Mouse (Mus musculus) CH12.LX (cell line): ENCODE results near the gene Cers6. TPM values are rescaled to one million over a fixed set of nuclear protein-coding genes. Genes with fewer than 3 reads are reported as not detected.

Experiments
- DNase-seq: peaks from one replicate; pipeline ENCODE4 v3.0.0-alpha.2; 2013; ENCODE audit errors: extremely low read depth
- H3K27ac ChIP-seq: 2 replicates; pipeline ENCODE4 v1.5.1; 2012; ENCODE audit warnings: low read depth, mild to moderate bottlenecking, control low read depth, moderate library complexity; ENCODE audit not compliant: insufficient read depth
- H3K27me3 ChIP-seq: replicated peaks from 2 replicates; pipeline ENCODE3; 2012; ENCODE audit warnings: inconsistent platforms
- H3K36me3 ChIP-seq, 2 experiments: replicated peaks in 1 of 2; 2 replicates each; pipeline versions ENCODE3 to v1.6.1; 2012; ENCODE audit warnings: inconsistent platforms in 1 of 2, low read length in 1 of 2, mild to moderate bottlenecking in 1 of 2, mixed read lengths in 1 of 2, moderate library complexity in 1 of 2; ENCODE audit not compliant: control insufficient read depth in 1 of 2, insufficient read depth in 1 of 2
- H3K4me1 ChIP-seq, 2 experiments: 2 replicates each; pipeline ENCODE4 v1.6.1; 2012; ENCODE audit warnings: inconsistent platforms in 1 of 2, moderate library complexity in 1 of 2; ENCODE audit not compliant: insufficient read depth in 2 of 2, control insufficient read depth in 1 of 2
- H3K4me2 ChIP-seq: 2 replicates; pipeline ENCODE4 v1.6.1; 2012; ENCODE audit warnings: low read depth, mild to moderate bottlenecking, control low read depth; ENCODE audit not compliant: poor library complexity, insufficient read depth, severe bottlenecking
- H3K4me3 ChIP-seq, 3 experiments: fragments of 150-350 bp in 1 of 3; sonication (generic) in 1 of 3; replicated peaks in 1 of 3; 2 replicates each; pipeline versions ENCODE3 to v1.5.1; 2011 to 2012; ENCODE audit warnings: low read depth in 2 of 3, low read length in 2 of 3, mild to moderate bottlenecking in 2 of 3, moderate library complexity in 2 of 3, control low read depth in 1 of 3, improper control_type of control experiment in 1 of 3, inconsistent platforms in 1 of 3, mixed read lengths in 1 of 3; ENCODE audit not compliant: poor library complexity in 1 of 3
- H3K79me2 ChIP-seq: replicated peaks from 2 replicates; pipeline ENCODE4 v1.6.1; 2012; ENCODE audit warnings: mild to moderate bottlenecking, moderate library complexity; ENCODE audit not compliant: control insufficient read depth, poor library complexity, insufficient read depth, severe bottlenecking; ENCODE audit errors: extremely low read depth
- H3K9ac ChIP-seq: 2 replicates; pipeline ENCODE4 v1.6.1; 2012; ENCODE audit warnings: low read depth, mild to moderate bottlenecking, control low read depth, moderate library complexity; ENCODE audit not compliant: insufficient read depth
- H3K9me3 ChIP-seq: replicated peaks from 2 replicates; pipeline ENCODE3; 2012; ENCODE audit warnings: low read length, inconsistent platforms, mixed read lengths
- BHLHE40 ChIP-seq: IDR thresholded peaks from 2 replicates; pipeline ENCODE4 v1.6.1; 2011; ENCODE audit warnings: mild to moderate bottlenecking, low read depth, low read length, improper control_type of control experiment
- E2F4 ChIP-seq: IDR thresholded peaks from 2 replicates; pipeline ENCODE4 v1.6.1; 2011; ENCODE audit warnings: low read depth, low read length, improper control_type of control experiment; ENCODE audit not compliant: insufficient replicate concordance
- ELF1 ChIP-seq: IDR thresholded peaks from 2 replicates; pipeline ENCODE4 v1.6.1; 2014; ENCODE audit warnings: low read depth, mild to moderate bottlenecking, inconsistent platforms, low read length, improper control_type of control experiment
- EP300 ChIP-seq: IDR thresholded peaks from 2 replicates; pipeline ENCODE4 v1.6.1; 2011; ENCODE audit warnings: low read length, improper control_type of control experiment
- GABPA ChIP-seq: IDR thresholded peaks from 2 replicates; pipeline ENCODE4 v1.6.1; 2012; ENCODE audit warnings: low read depth, low read length, improper control_type of control experiment, inconsistent platforms; ENCODE audit not compliant: insufficient replicate concordance
- JUN ChIP-seq: IDR thresholded peaks from 2 replicates; pipeline ENCODE4 v1.6.1; 2011; ENCODE audit warnings: low read depth, mild to moderate bottlenecking, low read length, improper control_type of control experiment, moderate library complexity; ENCODE audit not compliant: insufficient read depth
- JUND ChIP-seq: conservative IDR thresholded peaks from 2 replicates; pipeline ENCODE4 v1.6.1; 2011; ENCODE audit warnings: low read depth, low read length, improper control_type of control experiment
- KAT2A ChIP-seq: IDR thresholded peaks from 2 replicates; pipeline ENCODE4 v1.6.1; 2012; ENCODE audit warnings: low read length, improper control_type of control experiment, inconsistent platforms; ENCODE audit not compliant: insufficient replicate concordance
- MAFK ChIP-seq: IDR thresholded peaks from 2 replicates; pipeline ENCODE4 v1.6.1; 2011; ENCODE audit warnings: low read length, improper control_type of control experiment; ENCODE audit not compliant: insufficient replicate concordance
- MAX ChIP-seq: IDR thresholded peaks from 2 replicates; pipeline ENCODE4 v1.6.1; 2011; ENCODE audit warnings: low read length, improper control_type of control experiment
- MEF2A ChIP-seq: IDR thresholded peaks from 2 replicates; pipeline ENCODE4 v1.6.1; 2014; ENCODE audit warnings: low read depth, mild to moderate bottlenecking, inconsistent platforms, low read length, improper control_type of control experiment, borderline replicate concordance
- MXI1 ChIP-seq: IDR thresholded peaks from 2 replicates; pipeline ENCODE4 v1.6.1; 2011; ENCODE audit warnings: mild to moderate bottlenecking, low read depth, low read length, improper control_type of control experiment
- NELFE ChIP-seq: IDR thresholded peaks from 2 replicates; pipeline ENCODE4 v1.6.1; 2011; ENCODE audit warnings: low read depth, low read length, improper control_type of control experiment
- NRF1 ChIP-seq: IDR thresholded peaks from 2 replicates; pipeline ENCODE4 v1.6.1; 2014; ENCODE audit warnings: low read depth, mild to moderate bottlenecking, inconsistent platforms, low read length, improper control_type of control experiment, moderate library complexity
- PAX5 ChIP-seq: IDR thresholded peaks from 2 replicates; pipeline ENCODE4 v1.6.1; 2012; ENCODE audit warnings: low read length, inconsistent platforms, mixed read lengths
- RCOR1 ChIP-seq: conservative IDR thresholded peaks from 2 replicates; pipeline ENCODE4 v1.6.1; 2012; ENCODE audit warnings: low read depth, mild to moderate bottlenecking, inconsistent platforms, low read length, improper control_type of control experiment
- SIN3A ChIP-seq: IDR thresholded peaks from 2 replicates; pipeline ENCODE4 v1.6.1; 2012; ENCODE audit warnings: low read length, improper control_type of control experiment, inconsistent platforms
- SMC3 ChIP-seq: IDR thresholded peaks from 2 replicates; pipeline ENCODE4 v1.6.1; 2011; ENCODE audit warnings: low read depth, low read length, improper control_type of control experiment
- TBP ChIP-seq: conservative IDR thresholded peaks from 2 replicates; pipeline ENCODE4 v1.6.1; 2011; ENCODE audit warnings: low read depth, low read length, improper control_type of control experiment
- UBTF ChIP-seq: IDR thresholded peaks from 2 replicates; pipeline ENCODE4 v1.6.1; 2012; ENCODE audit warnings: low read depth, mild to moderate bottlenecking, inconsistent platforms, low read length, improper control_type of control experiment, moderate library complexity
- USF1 ChIP-seq: IDR thresholded peaks from 2 replicates; pipeline ENCODE4 v1.6.1; 2014; ENCODE audit warnings: low read depth, mild to moderate bottlenecking, inconsistent platforms, low read length, improper control_type of control experiment
- ZC3H11A ChIP-seq: IDR thresholded peaks from 2 replicates; pipeline ENCODE4 v1.6.1; 2012; ENCODE audit warnings: low read depth, mild to moderate bottlenecking, inconsistent platforms, low read length, improper control_type of control experiment
- ZMIZ1 ChIP-seq: IDR thresholded peaks from 2 replicates; pipeline ENCODE4 v1.6.1; 2012; ENCODE audit warnings: low read depth, mild to moderate bottlenecking, inconsistent platforms, low read length, improper control_type of control experiment
- ZNF384 ChIP-seq: IDR thresholded peaks from 2 replicates; pipeline ENCODE4 v1.6.1; 2012; ENCODE audit warnings: low read depth, low read length, improper control_type of control experiment, inconsistent platforms
- dilution Hi-C: fragments of 300-500 bp; cut with MboI; formaldehyde crosslinking; loops from 2 replicates; pipeline ENCODE4 v1.14.3; 2020; ENCODE audit warnings: low sequenced_read_pairs; ENCODE audit not compliant: extremely low pct_unique_long_range_greater_than_20kb, extremely low pct_ligation_motif_present
- in situ Hi-C: fragments of 300-500 bp; cut with MboI; formaldehyde crosslinking; loops from 3 replicates; pipeline ENCODE4 v1.14.3; 2019; ENCODE audit warnings: low sequenced_read_pairs, low pct_ligation_motif_present, low pct_unique_long_range_greater_than_20kb, mixed read lengths
- polyA plus RNA-seq: library from polyadenylated mRNA; unstranded; fragments of >175 nt; gene quantifications from 2 replicates; pipeline ENCODE4 v1.2.1, GENCODE M21; 2012; ENCODE audit warnings: low read depth; ENCODE audit not compliant: insufficient read length
- total RNA-seq, 2 experiments: library from RNA; depleted of rRNA; stranded (reverse); fragments of 300-350 nt in 1 of 2; fragments of >200 nt in 1 of 2; gene quantifications; 2 replicates each; pipeline ENCODE4 v1.2.3; 2012 to 2014

Gene Cers6
- total and polyA plus RNA-seq, 3 experiments = not detected

DNA sequence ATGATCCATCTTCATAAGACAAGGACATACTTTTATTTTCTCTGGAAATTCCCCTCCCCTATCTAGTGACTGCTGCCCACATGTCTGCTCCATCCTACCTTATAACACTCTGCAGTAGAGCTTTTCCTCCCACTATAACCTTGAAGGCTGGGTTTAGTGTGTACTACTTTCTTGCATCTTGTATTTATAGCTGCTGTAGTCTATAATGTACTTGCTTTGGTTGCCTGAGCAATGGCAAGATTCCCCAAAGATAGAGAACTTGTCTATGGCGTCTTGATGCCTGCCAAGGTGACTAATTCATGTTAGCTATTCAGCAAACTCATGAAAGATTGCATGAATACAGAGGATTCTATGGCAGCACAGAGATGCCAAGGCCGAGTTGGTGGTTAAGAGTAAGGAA, 176.1 kb downstream of the Cers6 start:
- H3K27ac ChIP-seq = no peak overlapping the region
- H3K9me3 ChIP-seq = peaks cover 23% of the 10 kb centered on the region
- no peak overlapping the region for H3K4me3 ChIP-seq
- H3K4me2 ChIP-seq = no peak overlapping the region
- H3K79me2 ChIP-seq = no peaks in the 10 kb centered on the region
- no peak for DNase-seq
- H3K36me3 ChIP-seq = no peaks in the 10 kb centered on the region
- dilution Hi-C loops = no loop called here
- in situ Hi-C loops = no loop called here
- no peaks in the 10 kb centered on the region for H3K4me1 ChIP-seq
- H3K9ac ChIP-seq = no peak overlapping the region
- H3K27me3 ChIP-seq = no peaks in the 10 kb centered on the region
- TF ChIP-seq MAFK (no peak), NRF1 (no peak), ZC3H11A (no peak), ZNF384 (no peak), JUND (no peak), TBP (no peak), MXI1 (no peak), SMC3 (no peak), RCOR1 (no peak), KAT2A (no peak), E2F4 (no peak), MEF2A (no peak), JUN (no peak), UBTF (no peak)

DNA sequence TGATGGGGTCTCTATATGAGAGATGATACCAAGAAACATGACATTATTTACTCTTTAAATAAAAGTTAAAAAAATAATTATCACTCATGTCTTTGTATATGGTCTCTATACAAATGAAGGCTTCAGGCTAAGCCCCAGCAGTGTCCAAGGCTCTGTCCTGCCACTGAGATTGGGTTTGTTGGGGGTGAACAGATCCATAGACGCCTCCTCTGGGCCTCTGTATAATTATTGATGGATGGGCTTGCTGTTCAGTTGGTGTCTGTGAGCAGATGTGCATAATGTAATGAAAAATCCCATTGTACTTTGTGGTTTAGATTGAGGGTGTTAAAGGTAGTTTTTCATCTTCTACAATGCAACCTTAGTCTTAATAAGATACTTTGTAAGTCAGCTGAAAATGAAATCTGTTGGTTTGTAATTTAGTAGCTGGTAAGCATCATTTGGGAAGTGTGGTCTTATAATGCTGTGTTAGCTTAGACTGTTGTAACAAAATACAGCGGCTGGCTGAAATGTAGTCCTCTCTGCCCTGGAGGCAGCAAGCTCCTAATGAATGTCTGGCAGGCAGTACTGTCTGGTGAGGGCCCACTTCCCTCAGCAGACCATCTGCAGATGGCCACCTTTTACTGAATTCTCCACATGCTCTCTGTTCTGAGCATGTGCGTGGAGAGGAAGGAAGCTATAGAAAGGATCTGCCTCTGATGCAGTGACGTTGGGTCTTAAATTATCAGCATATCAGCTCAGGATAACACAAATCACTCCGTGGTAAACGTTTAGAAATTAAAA, 181.3 kb downstream of the Cers6 start:
- H3K27ac ChIP-seq = no peak overlapping the region
- H3K4me3 ChIP-seq = no peak overlapping the region
- no peaks in the 10 kb centered on the region for H3K27me3 ChIP-seq
- in situ Hi-C loops = no loop called here
- no peaks in the 10 kb centered on the region for H3K36me3 ChIP-seq
- TF ChIP-seq RCOR1 (no peak), USF1 (no peak), JUN (no peak), JUND (no peak), MEF2A (no peak), BHLHE40 (no peak), NELFE (no peak), ZMIZ1 (no peak), MAX (no peak), SIN3A (no peak), ZNF384 (no peak), EP300 (no peak), ZC3H11A (no peak), ELF1 (no peak), NRF1 (no peak), GABPA (no peak), PAX5 (no peak), E2F4 (no peak)
- no peak overlapping the region for H3K4me2 ChIP-seq
- DNase-seq = no peak
- no peaks in the 10 kb centered on the region for H3K79me2 ChIP-seq
- peaks cover 31% of the 10 kb centered on the region for H3K9me3 ChIP-seq
- no peak overlapping the region for H3K9ac ChIP-seq
- H3K4me1 ChIP-seq = no peaks in the 10 kb centered on the region
- dilution Hi-C loops = no loop called here
